Mouse (Mus musculus): ENCODE results near the gene Ifnar1.
"Not testable (repeated sequence)": the region's sequence is repeated elsewhere in the genome, so short reads cannot be mapped to it uniquely, and the experiment has no call there.

Gene Ifnar1

GRCm38 (mm10) chr16:91504701-91505100, 19.7 kb downstream of the Ifnar1 start:
- no peak for DNase-seq (ENCODE audit: low read depth, low spot score)

GRCm38 (mm10) chr16:91505116-91505601, 20.1 kb downstream of the Ifnar1 start:
- DNase-seq (ENCODE audit: low read depth, low spot score): no peak

GRCm38 (mm10) chr16:91506396-91506795, 21.4 kb downstream of the Ifnar1 start:
- DNase-seq (ENCODE audit: low read depth, low spot score): no peak

- DNase-seq (ENCODE audit: low read depth, low spot score): peak; percentile 78
Measured at GRCm38 (mm10) chr16:91512161-91512787, 27.2 kb downstream of the Ifnar1 start.

- no peak for DNase-seq (ENCODE audit: low read depth, low spot score)
Measured at GRCm38 (mm10) chr16:91513099-91513498, 28.1 kb downstream of the Ifnar1 start.

GRCm38 (mm10) chr16:91517020-91517419, 32.0 kb downstream of the Ifnar1 start:
- DNase-seq (ENCODE audit: low read depth, low spot score): no peak

- no peak for DNase-seq (ENCODE audit: low read depth, low spot score)
Measured at GRCm38 (mm10) chr16:91522040-91522439, 37.0 kb downstream of the Ifnar1 start.

GRCm38 (mm10) chr16:91522479-91523309, 37.7 kb downstream of the Ifnar1 start:
- no peak for DNase-seq (ENCODE audit: low read depth, low spot score)

GRCm38 (mm10) chr16:91524206-91524605, 39.2 kb downstream of the Ifnar1 start:
- no peak for DNase-seq (ENCODE audit: low read depth, low spot score)

GRCm38 (mm10) chr16:91526274-91526673, 41.2 kb downstream of the Ifnar1 start:
- no peak for DNase-seq (ENCODE audit: low read depth, low spot score)

- peak; percentile 63 for DNase-seq (ENCODE audit: low read depth, low spot score)
Measured at GRCm38 (mm10) chr16:91527051-91527450, 42.0 kb downstream of the Ifnar1 start.

GRCm38 (mm10) chr16:91527500-91527899, 42.5 kb downstream of the Ifnar1 start:
- DNase-seq (ENCODE audit: low read depth, low spot score): no peak

- no peak for DNase-seq (ENCODE audit: low read depth, low spot score)
Measured at GRCm38 (mm10) chr16:91528578-91528977, 43.5 kb downstream of the Ifnar1 start.

- DNase-seq (ENCODE audit: low read depth, low spot score): not testable (repeated sequence)
Measured at GRCm38 (mm10) chr16:91530830-91531229, 45.8 kb downstream of the Ifnar1 start.

- no peak for DNase-seq (ENCODE audit: low read depth, low spot score)
Measured at GRCm38 (mm10) chr16:91531856-91532255, 46.8 kb downstream of the Ifnar1 start.

GRCm38 (mm10) chr16:91532429-91532828, 47.4 kb downstream of the Ifnar1 start:
- DNase-seq (ENCODE audit: low read depth, low spot score): no peak

GRCm38 (mm10) chr16:91533097-91534001, 48.3 kb downstream of the Ifnar1 start:
- no peak for DNase-seq (ENCODE audit: low read depth, low spot score)

- DNase-seq (ENCODE audit: low read depth, low spot score): peak; percentile 70
Measured at GRCm38 (mm10) chr16:91534477-91534876, 49.4 kb downstream of the Ifnar1 start.

- no peak for DNase-seq (ENCODE audit: low read depth, low spot score)
Measured at GRCm38 (mm10) chr16:91534888-91535287, 49.9 kb downstream of the Ifnar1 start.

- DNase-seq (ENCODE audit: low read depth, low spot score): no peak
Measured at GRCm38 (mm10) chr16:91536372-91536771, 51.3 kb downstream of the Ifnar1 start.

GRCm38 (mm10) chr16:91537065-91537464, 52.0 kb downstream of the Ifnar1 start:
- no peak for DNase-seq (ENCODE audit: low read depth, low spot score)

GRCm38 (mm10) chr16:91538051-91538450, 53.0 kb downstream of the Ifnar1 start:
- DNase-seq (ENCODE audit: low read depth, low spot score): no peak
